Comparison of ENCODE assay signal across 8 mouse cellular contexts in the genomic region with DNA sequence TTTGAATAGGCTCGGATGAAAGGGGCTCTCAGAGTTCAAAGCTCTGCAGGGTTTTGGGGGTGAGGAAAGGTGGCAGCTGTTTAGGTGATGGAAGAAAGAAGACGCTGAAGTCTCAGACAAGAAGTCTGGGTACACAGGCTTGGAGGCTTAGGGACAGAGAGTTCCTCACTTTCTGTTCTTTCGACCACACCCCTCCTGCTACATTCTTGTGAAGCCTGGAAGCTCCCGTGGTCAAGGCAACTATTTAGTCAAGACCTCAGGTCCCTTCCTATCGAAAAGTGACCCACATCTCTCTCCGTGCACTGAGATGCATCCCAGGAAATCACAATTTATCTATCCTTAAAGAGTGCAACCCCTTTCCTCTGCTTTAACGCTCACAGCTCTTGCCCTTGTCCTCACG. TPM values are rescaled to one million over a fixed set of nuclear protein-coding genes. Genes with fewer than 3 reads are reported as not detected.
A peak's percentile ranks its signal among the peaks of the same experiment; 100 is the strongest.
DNase-seq lines count a peak whose midpoint lies in the region; ATAC-seq and TF ChIP-seq lines count a peak whose summit lies in the region.

No protein-coding gene starts in this region.

- TF ChIP-seq CTCF in gastrocnemius, adult 2 months (IDR thresholded peaks at IDR 0.05) = no peak
- no peak for TF ChIP-seq CTCF in thymus, adult 2 months (IDR thresholded peaks at IDR 0.05; ENCODE audit: borderline replicate concordance, control insufficient read depth, extremely low read depth, insufficient read depth, low read length, poor library complexity)

- H3K27me3 ChIP-seq in thymus, adult 2 months (ENCODE audit: control insufficient read depth, insufficient read depth, low read length) = no peaks in the 10 kb centered on the region
- peaks cover 11% of the 10 kb centered on the region for H3K27me3 ChIP-seq in liver, embryonic 16.5 days (ENCODE audit: control insufficient read depth, insufficient read depth, low read depth, low read length)

- H3K4me1 ChIP-seq in thymus, adult 2 months (replicated peaks; ENCODE audit: control insufficient read depth, insufficient read depth, low read length) = peaks cover 24% of the 10 kb centered on the region
- peaks cover 3% of the 10 kb centered on the region; the same call in 1 of the 2 replicates for H3K4me1 ChIP-seq in liver, embryonic 16.5 days (ENCODE audit: control insufficient read depth, low read depth, low read length)

- no peaks in the 10 kb centered on the region for H3K36me3 ChIP-seq in thymus, adult 2 months (ENCODE audit: control insufficient read depth, insufficient read depth, low read length)
- no peaks in the 10 kb centered on the region for H3K36me3 ChIP-seq in liver, embryonic 16.5 days (ENCODE audit: control insufficient read depth, insufficient read depth)

- no peak for TF ChIP-seq POLR2A in thymus, adult 2 months (IDR thresholded peaks at IDR 0.05; ENCODE audit: control insufficient read depth, extremely low read depth, insufficient read depth, low read length, poor library complexity)

- 0 out of 2 replicates have a peak overlapping the region, but pooled peaks have one; percentile 46 for H3K27ac ChIP-seq in gastrocnemius, adult 2 months
- H3K27ac ChIP-seq in thymus, adult 2 months (ENCODE audit: control insufficient read depth, insufficient read depth, low read length) = no peak overlapping the region
- peak overlapping the region; percentile 34 for H3K27ac ChIP-seq in liver, embryonic 16.5 days (ENCODE audit: low read length)

- peak overlapping the region; percentile 21; the same call in 1 of the 2 replicates for H3K4me2 ChIP-seq in liver, embryonic 16.5 days (ENCODE audit: low read depth, low read length)

- ATAC-seq in liver, embryonic 16.5 days (ENCODE audit: low read depth) = no peak
- ATAC-seq in inflammation-experienced regulatory T-cells, adult 6 months = no peak

- WGBS in thymus, adult 2 months = 4% methylated on average over 8 of the region's 8 CpGs
- WGBS in liver, embryonic 16.5 days (ENCODE audit: insufficient replicate concordance) = 5% methylated on average over 8 of the region's 8 CpGs

- peak overlapping the region; percentile 16; the same call in 1 of the 2 replicates for H3K9ac ChIP-seq in liver, embryonic 16.5 days (ENCODE audit: low read depth, low read length)

- no peaks in the 10 kb centered on the region for H3K9me3 ChIP-seq in liver, embryonic 16.5 days (replicated peaks; ENCODE audit: control insufficient read depth, low read length)

- peak overlapping the region; percentile 64 for H3K4me3 ChIP-seq in gastrocnemius, adult 2 months
- peak overlapping the region; percentile 52 for H3K4me3 ChIP-seq in thymus, adult 2 months (ENCODE audit: control insufficient read depth, insufficient read depth, low read length)
- peak overlapping the region; percentile 48 for H3K4me3 ChIP-seq in liver, embryonic 16.5 days (ENCODE audit: low read depth, low read length)

- intact Hi-C loops in gastrocnemius, adult 2 months (cut with DNase I) = no loop called here

- DNase-seq in gastrocnemius, adult 2 months = no peak
- DNase-seq in gastrocnemius, postnatal 4 days (ENCODE audit: low spot score in 2 of 2) = no peak
- no peak for DNase-seq in thymus, adult 2 months
- DNase-seq in thymus, adult 18-20 months = no peak
- no peak for DNase-seq in urinary bladder, postnatal 25 days (ENCODE audit: low spot score)
- no peak for DNase-seq in embryo, embryonic 11 days

RNA-seq across cellular contexts. Expression of a gene that starts 6.0 kb away (rescaled TPM):
- total RNA-seq in gastrocnemius, adult 2 months (2021) = not detected
- total RNA-seq in gastrocnemius, postnatal 4 days (2021) = not detected
- polyA plus RNA-seq in thymus, adult 2 months (2012; rRNA removed) = 1.8 and 1.9 TPM in 2 replicates
- polyA plus RNA-seq in liver, embryonic 16.5 days (2015; fragmentation: Nextera tagmentation; extraction: Ambion mirVana) = 0.05 TPM in 1 of 2 replicates, not detected in the other
- polyA plus RNA-seq in inflammation-experienced regulatory T-cells, adult 6 months (2017; shearing (Covaris generic)) = not detected

RNA-seq across cellular contexts. Expression of a gene that starts 29.1 kb away (rescaled TPM):
- total RNA-seq in gastrocnemius, adult 2 months (2021) = not detected
- 1 to 10 TPM; 1.3 to 1.8 TPM for total RNA-seq in gastrocnemius, postnatal 4 days (2021)
- 0.15 and 0.56 TPM in 2 replicates for polyA plus RNA-seq in thymus, adult 2 months (2012; rRNA removed)
- polyA plus RNA-seq in liver, embryonic 16.5 days (2015; fragmentation: Nextera tagmentation; extraction: Ambion mirVana) = 0.21 and 0.40 TPM in 2 replicates
- polyA plus RNA-seq in inflammation-experienced regulatory T-cells, adult 6 months (2017; shearing (Covaris generic)) = 1 to 10 TPM in 2 of 3 experiments, under 1 TPM in 1; 0.43 to 1.5 (median 1.2) TPM

RNA-seq across cellular contexts. Expression of a gene that starts 40.7 kb away (rescaled TPM):
- total RNA-seq in gastrocnemius, adult 2 months (2021) = under 1 TPM in 1 of 2 experiments, not detected in 1; 0.14 TPM
- total RNA-seq in gastrocnemius, postnatal 4 days (2021) = under 1 TPM in 1 of 2 experiments, not detected in 1; 0.17 TPM
- polyA plus RNA-seq in thymus, adult 2 months (2012; rRNA removed) = 7.2 and 10.9 TPM in 2 replicates
- polyA plus RNA-seq in liver, embryonic 16.5 days (2015; fragmentation: Nextera tagmentation; extraction: Ambion mirVana) = 0.11 and 0.15 TPM in 2 replicates
- 1 to 10 TPM in 2 of 3 experiments, under 1 TPM in 1; 0.40 to 1.6 (median 1.1) TPM for polyA plus RNA-seq in inflammation-experienced regulatory T-cells, adult 6 months (2017; shearing (Covaris generic))

RNA-seq across cellular contexts. Expression of a gene that starts 49.9 kb away (rescaled TPM):
- total RNA-seq in gastrocnemius, adult 2 months (2021) = 10 to 100 TPM; 16.4 to 23.4 TPM
- total RNA-seq in gastrocnemius, postnatal 4 days (2021) = 100 to 1,000 TPM; 146 to 158 TPM
- 178 and 183 TPM in 2 replicates for polyA plus RNA-seq in thymus, adult 2 months (2012; rRNA removed)
- polyA plus RNA-seq in liver, embryonic 16.5 days (2015; fragmentation: Nextera tagmentation; extraction: Ambion mirVana) = 112 and 113 TPM in 2 replicates
- polyA plus RNA-seq in inflammation-experienced regulatory T-cells, adult 6 months (2017; shearing (Covaris generic)) = 100 to 1,000 TPM; 260 to 650 (median 280) TPM

RNA-seq across cellular contexts. Expression of a gene that starts 52.6 kb away (rescaled TPM):
- total RNA-seq in gastrocnemius, adult 2 months (2021) = not detected
- not detected for total RNA-seq in gastrocnemius, postnatal 4 days (2021)
- not detected in 2 replicates for polyA plus RNA-seq in thymus, adult 2 months (2012; rRNA removed)
- 0.17 TPM in 1 of 2 replicates, not detected in the other for polyA plus RNA-seq in liver, embryonic 16.5 days (2015; fragmentation: Nextera tagmentation; extraction: Ambion mirVana)
- polyA plus RNA-seq in inflammation-experienced regulatory T-cells, adult 6 months (2017; shearing (Covaris generic)) = under 1 TPM in 1 of 3 experiments, not detected in 2; 0.28 TPM
